Mouse (Mus musculus): ENCODE measurements around the gene Alox12.

The Alox12 gene

DNA sequence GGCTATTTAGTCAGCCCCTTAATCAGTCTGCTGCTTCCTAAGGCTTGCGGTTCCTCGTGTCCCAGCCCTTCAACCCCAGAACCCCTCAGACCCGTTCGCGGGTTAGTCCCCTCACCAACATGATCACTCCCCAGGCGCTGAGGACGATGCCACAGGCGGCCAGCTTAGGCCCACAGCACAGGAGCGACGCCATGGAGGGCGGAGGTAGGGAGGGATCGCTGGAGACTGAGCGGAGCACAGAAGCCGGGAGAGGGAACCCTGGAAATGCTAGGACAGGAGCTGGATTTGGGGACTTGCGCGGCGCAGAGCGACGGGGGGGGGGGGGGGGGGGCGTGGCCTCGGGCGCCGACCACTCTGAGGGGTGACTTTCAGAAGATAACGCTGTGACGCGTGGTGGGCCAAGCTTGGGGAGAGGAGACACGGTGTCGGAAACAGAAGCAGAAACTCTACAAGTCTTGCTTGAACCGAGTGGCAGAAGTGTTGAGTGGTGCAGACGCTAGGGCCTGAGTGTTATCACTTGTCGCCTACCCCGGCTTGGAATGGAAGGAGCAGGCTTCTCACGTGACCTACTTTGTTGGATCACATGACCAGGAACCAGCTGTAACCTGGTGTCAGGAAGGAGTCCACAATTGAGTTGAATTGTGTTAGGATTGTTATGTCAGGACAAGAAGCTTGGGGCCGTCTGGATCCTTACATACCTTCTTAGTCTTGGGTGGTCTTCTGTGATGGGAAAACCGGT, 15.4 kb downstream of the Alox12 start, which contains the start of the genes Gm21988 and Rnasek:
Gm21988 (minus strand) TSS at position 290 of the 739 bp plus-strand sequence.
Rnasek (minus strand) TSS at position 302 of the 739 bp plus-strand sequence.
- peak; percentile 79 for DNase-seq (ENCODE audit: low spot score)

DNA sequence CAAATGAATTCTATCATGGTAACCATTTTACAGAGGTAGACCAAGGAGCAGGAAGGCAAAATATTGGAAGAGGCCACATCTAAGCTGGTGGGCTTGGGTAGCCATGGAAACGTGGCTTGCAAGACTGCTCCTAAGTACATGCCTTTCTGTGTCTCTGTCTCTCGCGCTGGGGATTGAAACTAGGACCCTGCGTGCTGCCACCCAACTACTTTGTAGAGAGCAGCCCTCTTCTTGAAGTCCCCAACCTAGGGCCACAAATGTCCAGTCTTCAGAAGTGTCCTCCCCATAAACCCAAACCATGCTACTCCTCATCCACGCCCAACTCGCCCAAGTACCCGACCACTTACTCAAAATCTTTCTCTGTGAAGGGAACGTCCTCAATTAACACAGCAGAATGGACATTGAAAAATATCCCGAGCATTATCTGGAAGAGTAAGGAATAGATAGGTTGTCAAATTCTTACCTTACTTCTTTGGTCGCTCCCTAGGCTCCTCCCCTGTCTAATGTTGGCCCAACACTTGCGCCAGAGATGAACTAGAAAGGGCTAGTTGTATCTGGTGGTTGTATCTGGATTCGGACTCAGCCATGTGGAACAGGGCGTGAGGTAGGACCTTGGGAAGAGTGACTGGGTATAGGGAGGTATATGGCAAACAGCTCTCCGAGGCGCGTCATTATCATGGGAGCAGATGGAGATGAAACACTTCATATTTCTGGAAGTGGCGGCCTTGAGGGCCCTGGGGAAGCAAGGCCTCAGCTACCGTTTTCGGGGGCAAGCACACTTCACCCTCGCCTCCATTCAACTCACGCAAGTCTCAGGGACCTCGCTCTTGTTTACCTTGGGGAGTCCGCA, 16.3 kb downstream of the Alox12 start:
- no peak for DNase-seq (ENCODE audit: low spot score)

DNA sequence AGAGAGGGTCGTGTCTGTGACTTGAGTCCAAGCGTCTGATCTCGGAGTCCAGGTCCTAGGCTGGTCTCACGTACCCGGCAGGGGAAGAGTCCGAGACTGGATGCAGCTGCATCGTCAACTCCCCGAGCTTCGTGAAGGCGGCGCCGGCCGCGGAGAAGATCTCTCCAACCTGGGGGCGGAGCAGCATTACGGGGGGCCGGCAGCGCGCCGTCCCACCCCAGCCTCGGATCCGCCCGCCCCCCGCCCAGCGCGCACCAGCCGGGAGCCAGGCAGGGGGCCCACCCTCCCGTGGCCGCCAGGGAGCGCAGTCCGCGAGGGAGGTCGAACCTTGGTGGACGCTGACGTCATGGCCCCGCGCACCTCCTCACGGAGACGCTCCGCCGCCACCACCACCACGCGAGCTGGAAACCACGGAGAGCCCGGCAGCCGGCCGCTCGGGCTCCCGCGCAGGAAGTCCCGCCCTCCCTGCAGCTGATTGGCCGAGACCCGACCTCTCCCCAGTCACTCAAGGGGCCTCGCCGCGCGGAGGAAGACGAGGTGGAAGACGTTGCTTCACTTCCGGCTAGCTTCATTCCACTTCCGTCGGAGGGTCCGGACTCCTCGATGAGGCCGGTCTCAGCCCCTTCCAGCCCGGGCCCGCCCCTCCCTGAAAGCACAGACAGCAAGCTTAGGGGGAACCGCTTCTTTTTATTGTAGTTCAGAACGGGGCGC, 17.5 kb downstream of the Alox12 start, which contains the start of gene 0610010K14Rik:
0610010K14Rik (minus strand) TSS at position 458 of the 711 bp plus-strand sequence.
- DNase-seq (ENCODE audit: low spot score), result peak; percentile 99

DNA sequence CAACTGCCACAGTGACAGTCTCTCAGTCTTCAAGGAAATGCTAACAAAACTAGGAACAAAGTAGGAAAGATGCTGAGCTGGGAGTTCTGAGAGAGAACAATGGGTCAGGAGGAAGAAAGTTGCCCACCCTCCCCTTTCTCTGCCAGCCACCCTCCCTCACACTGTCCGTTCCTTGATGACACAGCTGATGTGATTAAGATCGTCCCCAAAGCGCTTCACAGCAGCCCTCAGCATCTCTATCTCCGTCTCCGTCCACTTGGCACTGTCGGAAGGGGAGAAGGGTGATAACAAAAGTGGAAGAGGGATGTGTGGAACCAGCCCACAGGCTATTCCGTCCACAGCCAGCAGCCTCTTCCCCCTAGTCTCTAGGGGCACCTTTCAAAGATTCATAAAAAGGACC, 18.4 kb downstream of the Alox12 start:
- DNase-seq (ENCODE audit: low spot score), result no peak

DNA sequence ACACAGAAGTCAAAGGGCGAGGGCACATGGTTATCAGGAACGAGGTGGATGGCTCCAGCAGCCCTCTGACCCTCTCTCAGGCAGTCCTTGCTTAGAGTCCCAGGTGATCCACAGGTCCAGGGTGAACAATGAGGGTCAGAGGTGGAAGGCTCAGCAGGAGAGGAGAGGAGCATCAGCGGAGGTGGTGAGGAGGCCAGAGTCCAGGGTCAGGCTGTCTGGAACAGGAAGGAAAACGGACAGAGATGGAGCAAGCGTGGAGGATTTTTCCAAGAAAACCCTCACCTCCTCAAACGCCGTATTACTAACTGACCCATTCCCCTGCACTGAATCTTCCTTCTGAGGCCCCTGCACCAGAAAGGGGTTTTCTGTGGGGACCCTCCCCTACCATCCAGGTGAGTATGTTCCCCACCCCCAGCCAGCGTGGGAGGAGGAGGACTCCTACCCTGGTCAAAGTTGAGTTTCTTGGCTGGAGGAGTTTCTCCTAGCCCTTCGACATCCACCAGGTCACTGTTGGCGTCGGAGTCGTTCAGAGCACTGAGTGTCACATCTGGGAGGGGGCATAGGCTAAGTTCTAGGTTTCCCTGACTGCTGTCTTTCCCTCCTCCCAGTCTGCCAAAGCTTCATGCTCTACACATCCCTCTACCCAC, 19.8 kb downstream of the Alox12 start:
- DNase-seq (ENCODE audit: low spot score), result no peak

DNA sequence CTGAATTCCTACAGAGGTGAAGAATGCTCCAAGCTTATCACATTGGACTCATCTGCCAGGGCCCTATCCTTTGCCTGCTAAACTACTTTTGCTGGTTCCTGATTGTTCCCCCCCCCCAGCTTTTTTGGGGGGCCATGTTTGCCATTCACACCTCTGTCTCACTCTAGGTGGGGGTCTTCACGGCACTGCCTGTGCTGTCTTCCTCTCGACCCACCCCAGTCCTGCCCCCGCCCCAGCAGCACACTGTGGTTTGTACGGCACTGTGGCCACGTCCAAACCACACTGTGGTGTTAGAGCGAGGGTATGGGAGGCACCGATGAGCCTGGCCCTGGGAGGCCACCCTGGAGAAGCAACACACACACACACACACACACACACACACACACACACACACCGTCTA, 20.7 kb downstream of the Alox12 start:
- no peak for DNase-seq (ENCODE audit: low spot score)

DNA sequence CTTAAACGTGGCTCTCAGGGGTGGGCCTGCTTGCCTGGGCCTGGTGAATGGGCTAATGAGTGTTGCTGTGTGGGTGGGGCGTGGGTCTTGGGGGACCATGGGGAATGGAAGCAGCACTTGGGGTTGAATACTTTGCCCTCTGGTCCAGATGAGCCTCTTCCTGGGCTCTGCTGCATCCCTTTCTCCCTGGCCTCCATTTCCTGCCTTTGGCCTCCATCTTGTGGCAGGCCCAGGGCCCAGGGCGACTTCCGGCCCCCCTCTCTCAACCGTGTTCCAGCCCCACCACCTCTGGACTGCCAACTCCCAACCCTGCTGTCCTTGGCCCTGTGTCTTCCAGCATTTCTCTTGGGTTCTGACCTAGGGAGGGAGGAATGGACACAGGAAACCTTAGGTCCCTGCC, 21.1 kb downstream of the Alox12 start:
- DNase-seq (ENCODE audit: low spot score), result no peak

DNA sequence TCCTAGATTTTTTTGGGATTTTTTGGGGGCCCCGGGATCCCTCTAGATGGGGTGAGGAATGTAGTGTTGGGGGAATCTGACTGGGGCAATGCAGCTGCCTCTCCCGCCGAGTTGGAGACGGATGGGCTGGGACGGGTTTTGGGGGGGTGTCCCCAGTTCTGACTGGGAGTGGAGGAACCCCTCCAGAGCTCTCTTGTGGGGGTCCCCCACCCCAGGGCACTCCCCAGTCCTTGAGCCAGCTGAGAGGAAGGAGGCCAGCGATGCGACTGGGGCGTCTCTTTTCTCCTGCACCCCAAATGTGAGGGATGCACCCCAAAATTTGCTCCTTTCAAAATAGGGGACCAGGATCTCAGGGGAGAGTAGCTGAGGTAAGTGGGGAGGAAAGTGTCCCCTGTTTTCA, 22.1 kb downstream of the Alox12 start:
- DNase-seq (ENCODE audit: low spot score), result no peak

DNA sequence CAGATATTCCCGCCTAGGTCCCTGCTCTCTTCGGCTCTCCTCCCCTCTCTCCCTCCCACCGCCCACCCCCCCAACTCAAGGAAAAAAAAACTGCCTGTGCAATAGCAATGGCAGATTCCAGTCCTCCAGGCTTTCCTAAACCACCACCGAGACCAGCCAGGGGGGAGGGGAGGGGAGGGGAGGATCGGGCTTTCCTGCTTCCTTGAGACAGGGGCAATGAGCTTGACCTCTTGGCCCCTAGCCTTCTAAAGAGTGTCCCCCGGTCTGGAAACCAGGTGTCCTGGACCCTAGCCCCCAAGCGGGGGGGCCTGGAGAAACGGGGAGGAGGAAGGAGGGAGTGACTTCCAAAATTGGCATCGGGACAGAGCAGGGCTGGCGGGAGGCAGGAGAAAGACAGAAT, 22.6 kb downstream of the Alox12 start:
- peak; percentile 76 for DNase-seq (ENCODE audit: low spot score)

DNA sequence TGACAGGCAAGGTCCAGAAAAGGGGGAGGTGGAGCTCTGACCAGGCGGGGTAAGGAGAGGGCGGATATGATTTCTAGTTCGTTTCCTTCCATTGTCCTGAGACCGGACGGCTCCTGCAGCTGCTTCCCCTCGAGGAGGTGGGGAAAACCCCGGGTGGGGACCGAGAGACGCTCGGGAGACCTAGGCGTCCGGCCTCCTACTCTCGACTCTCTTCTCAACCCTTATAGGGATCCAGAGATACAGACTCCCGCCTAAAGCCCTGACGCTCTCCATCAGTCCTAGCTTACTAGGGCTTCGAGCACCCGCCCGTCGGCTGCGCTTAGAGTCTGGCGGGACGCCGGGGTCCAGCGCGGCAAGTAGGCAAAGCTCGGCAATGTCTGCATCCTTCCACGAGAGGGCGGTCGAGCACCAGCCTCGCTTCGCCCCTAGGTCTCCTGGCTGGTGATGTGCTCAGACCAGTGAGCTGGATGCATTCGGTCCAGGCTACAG, 24.9 kb downstream of the Alox12 start:
- DNase-seq (ENCODE audit: low spot score), result peak; percentile 94

DNA sequence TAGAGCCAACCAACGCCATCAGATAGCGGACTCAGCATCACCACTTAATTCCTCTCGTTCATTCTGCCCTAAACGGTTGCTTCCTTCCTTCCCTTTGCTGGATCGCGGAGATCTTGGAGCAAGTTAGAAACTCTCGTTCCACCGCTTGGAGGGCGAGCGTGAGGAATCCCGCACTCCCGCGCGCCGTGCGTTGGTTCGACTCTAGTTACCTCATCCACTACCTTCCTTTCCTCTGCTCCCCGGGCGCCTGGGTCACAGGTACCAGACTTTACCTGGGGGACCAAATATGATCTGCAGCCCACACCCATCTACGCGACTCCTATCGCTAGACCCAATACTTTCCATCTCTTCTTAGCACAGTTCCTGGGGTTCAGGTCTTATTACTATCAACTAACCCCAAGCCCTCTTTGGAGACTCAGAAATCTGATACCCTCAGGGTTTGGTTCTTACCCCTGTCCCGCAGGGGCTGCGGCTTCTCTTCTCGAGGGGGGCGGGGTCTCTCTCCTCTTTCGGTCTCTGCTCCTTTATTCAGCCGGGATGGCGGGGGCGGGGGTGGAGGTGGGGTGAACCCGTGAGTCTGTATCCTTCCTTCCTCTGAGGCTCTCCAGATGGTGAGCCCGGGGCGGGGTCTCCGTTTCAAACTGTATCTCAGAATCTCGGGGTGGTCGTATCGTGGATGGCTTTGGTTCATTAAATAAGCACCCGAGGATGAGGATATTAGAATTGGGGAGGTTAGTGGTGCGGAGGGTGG, 25.7 kb downstream of the Alox12 start, which contains the start of gene Bcl6b:
Bcl6b (minus strand) TSS at position 539 of the 751 bp plus-strand sequence.
- no peak for DNase-seq (ENCODE audit: low spot score)

DNA sequence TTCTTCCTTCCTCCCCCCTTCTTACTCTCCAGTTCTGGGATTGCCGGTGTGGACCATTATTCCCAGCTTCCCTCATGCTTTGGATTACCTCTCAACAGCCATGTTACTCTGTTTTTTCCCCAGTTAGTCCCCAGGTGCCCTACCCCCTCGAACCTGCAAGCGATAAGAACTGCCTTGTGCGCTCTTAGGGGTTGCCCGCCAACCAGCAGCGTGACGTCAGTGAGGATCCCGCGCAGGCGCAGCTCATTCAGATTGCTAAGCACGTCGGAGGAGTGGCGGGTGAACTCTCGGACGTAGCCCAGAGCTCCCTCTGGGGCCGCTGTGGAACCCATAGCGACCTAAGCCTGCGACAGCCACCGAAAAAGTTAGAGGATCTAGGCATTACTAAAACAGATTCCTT, 26.3 kb downstream of the Alox12 start:
- DNase-seq (ENCODE audit: low spot score), result peak; percentile 84

DNA sequence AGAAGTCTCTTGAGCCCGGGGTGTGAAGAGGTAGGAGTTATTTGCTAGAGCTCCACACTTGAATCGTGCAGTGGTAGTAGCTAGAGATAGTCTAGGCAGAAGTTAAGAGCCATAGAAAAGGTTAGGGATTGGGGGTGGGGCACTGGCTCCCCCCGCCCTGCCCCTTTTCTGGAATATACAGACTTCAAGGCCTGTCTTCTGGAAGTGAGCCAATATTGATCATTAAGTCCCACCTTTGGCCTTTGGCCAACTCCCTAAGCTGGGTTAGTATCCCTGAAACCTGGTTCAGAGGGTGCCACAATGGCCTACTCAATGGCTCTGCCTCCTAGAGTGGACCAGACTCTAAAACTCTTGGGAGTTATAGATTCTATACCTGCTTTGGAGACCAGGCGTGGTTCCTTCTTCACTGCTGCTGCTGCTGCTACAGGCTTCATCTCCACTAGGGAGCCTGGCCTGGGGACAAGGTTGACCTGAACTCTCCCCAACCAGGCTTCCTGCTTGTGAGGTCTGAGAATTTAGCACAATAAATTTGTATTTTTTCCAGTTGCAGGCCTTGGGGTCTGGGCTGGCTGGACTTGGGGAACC, 27.4 kb downstream of the Alox12 start:
- no peak for DNase-seq (ENCODE audit: low spot score)

DNA sequence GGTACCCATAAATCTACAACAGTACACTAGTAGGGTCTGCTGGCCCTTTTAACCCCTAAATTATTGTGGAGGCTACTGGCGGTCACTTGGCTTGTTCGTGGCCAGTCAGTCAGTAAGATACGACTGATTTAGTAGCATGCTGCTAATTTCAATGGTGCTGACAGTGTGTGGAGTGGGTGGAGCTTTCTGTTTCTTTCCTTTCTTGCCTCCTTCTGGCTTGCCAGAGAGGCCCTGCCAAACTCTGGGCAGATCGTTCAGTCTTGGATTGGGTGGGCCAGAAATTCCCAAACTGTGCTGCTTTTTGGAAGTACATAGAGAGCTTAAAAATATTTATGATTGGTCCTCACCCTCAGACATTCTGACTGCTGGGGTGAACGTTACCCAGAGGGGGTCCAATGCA, 28.0 kb downstream of the Alox12 start:
- no peak for DNase-seq (ENCODE audit: low spot score)

DNA sequence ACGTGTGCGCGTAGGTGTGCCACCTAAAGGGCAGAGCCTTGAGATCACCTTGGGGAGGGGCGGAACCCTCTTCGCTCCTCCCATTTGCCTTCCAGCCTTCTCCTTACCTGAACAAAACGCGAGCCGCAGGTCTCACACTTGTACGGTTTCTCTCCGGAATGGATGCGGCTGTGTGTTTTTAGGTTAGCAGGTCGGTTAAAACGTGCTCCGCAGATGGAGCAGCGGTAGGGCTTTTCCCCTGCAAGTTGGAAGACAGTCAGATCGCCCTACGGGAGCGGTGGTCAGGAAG, 28.6 kb downstream of the Alox12 start:
- DNase-seq (ENCODE audit: low spot score), result no peak

DNA sequence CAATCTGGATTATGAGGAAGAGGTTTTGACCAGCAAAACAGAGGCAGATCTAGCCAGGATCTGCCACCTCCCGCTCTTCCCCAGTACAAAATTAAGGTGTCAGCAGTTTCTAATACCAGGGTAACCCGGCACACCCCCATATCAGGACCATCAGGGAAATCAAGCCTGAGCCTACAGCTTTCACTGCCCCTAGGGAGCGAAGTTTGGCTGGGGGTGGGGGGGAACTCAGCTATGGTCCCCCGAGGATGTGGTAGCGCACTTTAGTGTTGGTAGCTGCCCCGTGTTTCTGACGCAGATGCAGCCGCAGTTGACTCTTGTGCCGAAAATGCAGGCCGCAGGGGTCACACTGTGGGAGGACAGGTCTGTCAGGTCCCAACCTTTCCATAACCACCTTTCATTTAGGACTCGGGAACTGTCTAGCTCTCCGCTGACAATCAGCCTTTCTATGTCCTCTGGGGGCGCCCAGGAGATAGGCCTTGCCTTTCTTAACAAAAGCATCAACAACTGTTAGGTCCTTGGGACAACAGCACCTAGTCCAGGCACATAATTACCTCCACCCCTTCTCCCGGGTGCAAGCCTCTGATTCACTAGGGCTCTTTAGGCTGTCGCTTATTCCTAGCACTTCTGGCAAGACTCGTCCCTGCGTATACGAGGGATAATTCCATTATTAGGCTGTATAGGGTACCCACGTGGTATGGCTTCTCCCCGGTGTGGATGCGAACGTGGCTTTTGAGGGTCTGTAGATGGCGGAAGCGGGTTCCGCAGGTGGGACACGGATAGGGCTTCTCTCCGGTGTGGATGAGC, 29.2 kb downstream of the Alox12 start:
- DNase-seq (ENCODE audit: low spot score), result no peak

DNA sequence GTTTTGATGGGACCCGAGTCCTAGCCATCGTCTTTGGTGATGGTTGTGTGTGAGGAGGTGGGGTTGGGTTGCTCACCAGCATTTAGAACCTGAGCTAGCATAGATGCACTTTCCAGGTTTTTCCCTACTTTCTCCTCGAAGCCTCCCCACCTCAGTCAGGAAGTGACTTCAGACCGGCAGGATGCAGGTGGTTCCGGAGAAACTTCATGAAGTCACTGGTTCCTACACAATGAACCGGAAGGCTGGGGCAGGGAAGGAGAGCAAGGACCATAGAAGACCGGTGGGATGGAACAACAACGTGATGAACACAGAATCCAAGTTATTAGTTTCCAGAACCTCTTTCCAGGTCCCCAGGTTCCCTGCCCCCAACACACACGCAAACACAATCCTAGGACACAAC, 31.4 kb downstream of the Alox12 start:
- DNase-seq (ENCODE audit: low spot score), result no peak

DNA sequence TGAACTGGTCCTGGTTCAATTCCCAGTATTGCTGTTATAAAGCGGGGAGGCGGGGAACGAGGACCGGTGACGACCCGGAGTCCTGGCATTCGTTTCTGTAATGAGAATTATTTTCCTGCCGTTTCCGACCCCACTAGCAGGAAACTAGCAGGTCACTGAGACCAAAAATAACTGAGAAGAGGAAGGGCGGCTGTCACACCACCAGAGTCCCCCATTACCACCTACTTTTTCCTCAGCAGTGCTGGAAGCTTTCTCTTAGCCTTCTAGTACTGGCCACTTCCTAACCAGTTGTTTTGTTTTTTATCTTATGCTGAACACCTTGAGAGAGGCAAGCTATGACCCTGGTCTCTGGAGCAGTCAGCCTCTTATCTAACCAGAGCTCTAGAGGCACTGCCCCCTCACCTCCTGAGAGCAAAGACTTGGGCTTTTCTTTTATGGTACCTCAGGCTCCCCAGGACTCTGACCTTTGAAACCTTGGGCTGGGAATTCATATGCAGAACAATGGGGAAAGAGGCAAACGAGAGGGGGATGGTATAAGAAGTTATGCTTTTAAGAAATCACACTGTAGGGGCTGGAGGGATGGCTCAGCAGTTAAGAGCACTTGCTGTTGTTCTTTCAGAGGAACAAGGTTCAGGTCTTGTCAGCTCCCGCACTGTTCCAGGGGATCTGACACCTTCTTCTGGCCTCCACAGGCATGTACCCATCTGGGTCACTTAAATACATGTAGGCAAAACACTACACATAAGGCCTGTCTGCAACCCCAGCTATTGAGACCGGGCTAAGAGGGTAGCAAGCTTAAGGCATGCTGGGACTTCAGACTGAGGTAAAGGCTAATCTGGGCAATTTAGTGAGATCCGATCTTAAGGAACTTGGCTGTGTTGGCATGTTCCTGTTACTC, 33.3 kb downstream of the Alox12 start:
- no peak for DNase-seq (ENCODE audit: low spot score)
